Mouse (Mus musculus) common myeloid progenitor, adult 5-6 weeks (primary cell): ENCODE data around the gene Sptbn2. TPM values are rescaled to one million over a fixed set of nuclear protein-coding genes. Genes with fewer than 3 reads are reported as not detected.
"Not testable (repeated sequence)": the region's sequence is repeated elsewhere in the genome, so short reads cannot be mapped to it uniquely, and the experiment has no call there.

ENCODE experiments used
- ATAC-seq: replicated peaks from 2 replicates; pipeline ENCODE4 v1.8.0; 2016; ENCODE audit warnings: low read depth, mild to moderate bottlenecking, moderate TSS enrichment, inconsistent platforms; ENCODE audit not compliant: poor library complexity, severe bottlenecking
- total RNA-seq: library from RNA; stranded (forward); fragments of 200-1000, 187-1606 nt; gene quantifications from 2 replicates; pipeline ENCODE4 v1.2.3, GENCODE M21; 2017

Sptbn2 gene
- total RNA-seq, 1 experiment from 2014 or later = under 0.01 TPM

DNA sequence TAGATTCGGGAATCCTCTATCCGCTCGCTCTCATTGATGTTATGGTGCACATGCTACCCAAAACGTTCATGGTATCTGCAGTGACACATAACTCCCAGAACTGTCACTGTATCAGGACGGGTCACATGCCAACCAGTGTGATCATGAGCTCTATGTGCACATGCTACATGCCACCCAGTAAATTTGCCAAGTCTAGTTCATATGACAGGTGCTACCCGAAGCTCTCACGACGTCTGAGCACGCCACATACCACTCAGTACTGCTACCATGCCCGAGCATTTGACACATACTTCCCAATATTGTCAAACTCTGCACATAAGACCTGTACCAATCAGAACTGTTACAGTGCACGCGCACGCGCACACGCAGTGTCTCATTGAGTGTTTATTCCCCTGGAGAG lies 9.1 kb downstream of the Sptbn2 start:
- no peak for ATAC-seq

- no peak for ATAC-seq
Measured at GRCm38 (mm10) chr19:4720671-4721244, 9.8 kb downstream of the Sptbn2 start.

GRCm38 (mm10) chr19:4729186-4729585 lies 18.2 kb downstream of the Sptbn2 start:
- ATAC-seq = no peak

GRCm38 (mm10) chr19:4733052-4733451 lies 22.1 kb downstream of the Sptbn2 start:
- ATAC-seq = no peak

GRCm38 (mm10) chr19:4737866-4738265 lies 26.9 kb downstream of the Sptbn2 start:
- no peak for ATAC-seq

GRCm38 (mm10) chr19:4739053-4739452 lies 28.1 kb downstream of the Sptbn2 start:
- no peak for ATAC-seq

DNA sequence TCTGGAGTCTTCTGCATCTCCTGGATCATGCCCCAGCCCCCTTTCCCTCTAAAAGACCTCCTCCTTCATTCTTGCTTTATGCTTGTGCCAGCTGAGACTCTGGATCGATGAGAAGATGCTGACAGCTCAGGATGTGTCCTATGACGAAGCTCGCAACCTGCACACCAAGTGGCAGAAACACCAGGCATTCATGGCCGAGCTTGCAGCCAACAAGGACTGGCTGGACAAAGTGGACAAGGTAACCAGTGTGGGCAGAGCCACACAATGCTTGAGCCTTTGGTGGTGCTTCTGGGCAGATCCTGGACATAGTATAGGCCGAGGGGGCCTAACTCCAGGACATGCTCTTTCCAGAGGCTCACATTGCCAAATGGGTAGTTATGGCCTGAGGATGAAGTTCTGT lies 28.8 kb downstream of the Sptbn2 start:
- ATAC-seq = no peak

GRCm38 (mm10) chr19:4741482-4741881 lies 30.5 kb downstream of the Sptbn2 start:
- ATAC-seq = no peak

- ATAC-seq = no peak
Measured at GRCm38 (mm10) chr19:4742229-4742628, 31.3 kb downstream of the Sptbn2 start.

- no peak for ATAC-seq
Measured at GRCm38 (mm10) chr19:4743524-4743923, 32.6 kb downstream of the Sptbn2 start.

DNA sequence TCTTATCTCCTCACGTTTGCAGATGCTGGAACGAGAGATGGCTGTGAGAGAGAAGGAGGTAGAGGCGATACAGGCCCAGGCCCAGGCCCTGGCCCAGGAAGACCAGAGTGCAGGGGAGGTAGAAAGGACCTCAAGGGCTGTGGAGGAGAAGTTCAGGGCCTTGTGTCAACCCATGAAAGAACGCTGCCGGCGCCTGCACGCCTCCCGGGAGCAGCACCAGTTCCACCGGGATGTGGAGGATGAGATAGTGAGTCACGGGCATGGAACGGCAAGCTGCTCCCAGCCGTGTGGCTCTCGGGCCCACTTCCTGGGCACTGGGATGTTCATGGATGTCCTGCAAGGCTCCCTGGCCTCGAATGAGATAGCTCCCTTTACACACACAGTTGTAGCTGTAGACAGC lies 33.1 kb downstream of the Sptbn2 start:
- no peak for ATAC-seq

- ATAC-seq = no peak
Measured at GRCm38 (mm10) chr19:4745057-4745456, 34.1 kb downstream of the Sptbn2 start.

GRCm38 (mm10) chr19:4745681-4746080 lies 34.7 kb downstream of the Sptbn2 start:
- ATAC-seq = no peak

- no peak for ATAC-seq
Measured at GRCm38 (mm10) chr19:4746611-4747010, 35.6 kb downstream of the Sptbn2 start.

DNA sequence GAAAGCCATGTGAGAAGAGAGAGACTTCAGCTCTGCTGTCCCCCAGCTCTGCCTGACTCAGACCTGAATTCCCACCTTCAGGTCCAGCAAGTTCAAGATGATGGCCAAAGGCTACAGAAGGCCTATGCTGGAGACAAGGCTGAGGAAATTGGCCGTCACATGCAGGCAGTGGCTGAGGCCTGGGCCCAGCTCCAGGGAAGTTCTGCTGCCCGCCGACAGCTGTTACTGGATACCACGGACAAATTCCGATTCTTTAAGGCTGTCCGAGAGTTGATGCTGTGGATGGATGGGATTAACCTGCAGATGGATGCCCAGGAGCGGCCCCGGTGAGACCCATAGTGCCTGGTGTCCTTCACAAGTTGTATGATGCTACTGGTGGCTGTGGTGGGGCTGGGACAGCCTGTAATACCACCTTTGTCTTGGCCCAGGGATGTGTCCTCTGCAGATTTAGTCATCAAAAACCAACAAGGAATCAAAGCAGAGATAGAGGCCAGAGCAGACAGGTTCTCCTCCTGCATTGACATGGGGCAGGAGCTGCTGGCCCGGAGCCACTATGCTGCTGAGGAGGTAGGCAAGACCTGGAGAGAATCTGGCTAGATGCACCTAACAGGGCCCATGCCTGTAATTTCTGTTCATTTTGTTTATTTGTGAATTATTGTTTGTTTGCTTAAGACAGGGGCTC lies 36.8 kb downstream of the Sptbn2 start:
- ATAC-seq = no peak

DNA sequence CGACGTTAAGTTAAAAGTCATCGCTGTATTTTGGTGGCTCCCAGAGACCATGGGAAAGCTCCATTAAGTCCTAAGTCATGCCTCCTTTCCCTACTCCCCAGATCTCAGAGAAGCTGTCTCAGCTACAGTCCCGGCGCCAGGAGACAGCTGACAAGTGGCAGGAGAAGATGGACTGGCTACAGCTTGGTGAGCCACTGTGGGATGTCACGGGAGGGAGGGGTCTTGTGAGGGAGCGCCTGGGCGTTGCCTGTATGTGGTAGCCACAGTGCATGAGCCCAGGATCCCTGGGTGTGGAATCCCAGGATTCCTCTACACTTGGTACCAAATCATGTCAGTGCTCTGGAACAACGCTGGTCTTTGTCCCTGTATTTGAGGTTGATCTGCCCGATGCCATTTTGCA lies 37.5 kb downstream of the Sptbn2 start:
- ATAC-seq = no peak

DNA sequence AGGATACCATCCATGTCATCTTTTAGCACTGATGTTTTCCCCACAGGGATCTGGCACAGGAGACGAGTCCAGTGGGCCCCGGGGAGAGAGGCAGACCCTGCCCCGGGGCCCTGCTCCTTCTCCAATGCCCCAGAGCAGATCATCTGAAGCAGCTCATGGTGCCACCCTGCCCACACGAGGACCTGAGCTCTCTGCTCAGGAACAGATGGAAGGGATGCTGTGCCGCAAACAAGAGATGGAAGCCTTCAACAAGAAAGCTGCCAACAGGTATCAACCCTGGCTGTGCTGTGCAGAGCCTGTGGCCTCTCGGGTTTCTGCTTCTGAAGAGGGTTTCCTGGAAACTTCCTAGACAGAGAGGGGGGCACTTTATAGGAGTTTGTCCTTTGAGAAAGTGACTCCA lies 39.0 kb downstream of the Sptbn2 start:
- no peak for ATAC-seq

DNA sequence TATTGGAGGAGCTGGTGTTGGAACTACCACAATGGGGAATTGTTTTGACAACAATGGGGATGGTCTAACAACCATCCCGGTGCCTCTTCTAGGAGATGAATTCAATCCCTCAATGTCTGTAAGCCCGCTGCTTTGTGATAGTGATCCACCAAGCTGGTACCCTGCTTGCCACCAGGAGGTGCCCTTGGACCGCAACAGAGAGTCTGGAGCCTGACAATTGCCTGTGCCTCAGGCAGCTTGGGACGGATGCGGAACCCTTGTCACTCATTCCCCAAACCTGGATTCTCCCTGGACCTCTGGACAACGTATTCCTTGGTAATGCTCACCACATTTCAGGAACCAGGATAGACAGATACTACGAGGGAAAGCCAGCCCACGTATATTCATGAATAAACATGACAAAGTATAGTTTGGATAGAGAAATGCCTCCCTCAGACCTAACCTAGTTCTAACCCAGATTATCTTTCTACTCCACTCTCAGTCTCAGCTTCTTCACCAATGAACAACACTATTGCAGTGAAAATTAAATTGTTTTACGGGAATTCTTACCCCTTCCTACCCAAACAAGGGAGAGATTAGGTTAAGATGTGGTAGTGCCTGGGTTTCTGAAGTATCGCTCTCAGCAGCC lies 44.7 kb downstream of the Sptbn2 start:
- ATAC-seq = peak; percentile 82

- peak; percentile 89 for ATAC-seq
Measured at GRCm38 (mm10) chr19:4756193-4756911, 45.4 kb downstream of the Sptbn2 start, which contains the start of gene Rbm4b. Gene Rbm4b (plus strand): TSS chr19:4756497.

GRCm38 (mm10) chr19:4756921-4757320 lies 46.0 kb downstream of the Sptbn2 start:
- ATAC-seq = no peak

GRCm38 (mm10) chr19:4760544-4760943 lies 49.6 kb downstream of the Sptbn2 start:
- ATAC-seq = not testable (repeated sequence)
